Mouse (Mus musculus) myocyte (in vitro differentiated cells): ENCODE data around the gene Ppox.

Experiments used
- E2F4 ChIP-seq: IDR thresholded peaks from one replicate; pipeline ENCODE4 v1.6.1; 2011; ENCODE audit warnings: mild to moderate bottlenecking, control low read depth, moderate library complexity; ENCODE audit not compliant: insufficient read depth
- MAX ChIP-seq: IDR thresholded peaks from one replicate; pipeline ENCODE4 v1.6.1; 2011; ENCODE audit warnings: low read depth, mild to moderate bottlenecking, control low read depth
- MYOG ChIP-seq, 3 experiments: IDR thresholded peaks; one replicate each; pipeline ENCODE4 v1.6.1; 2011; ENCODE audit warnings: control low read depth in 2 of 3, low read depth in 2 of 3, mild to moderate bottlenecking in 2 of 3; ENCODE audit not compliant: insufficient read length in 2 of 3, control insufficient read depth in 1 of 3, insufficient read depth in 1 of 3
- POLR2A ChIP-seq: IDR thresholded peaks from one replicate; pipeline ENCODE4 v1.6.1; 2011; ENCODE audit warnings: low read depth, mild to moderate bottlenecking, control low read depth, moderate library complexity; ENCODE audit not compliant: insufficient read length
- POLR2AphosphoS2 ChIP-seq: IDR thresholded peaks from one replicate; pipeline ENCODE4 v1.6.1; 2011; ENCODE audit warnings: low read depth, control low read depth; ENCODE audit not compliant: insufficient read length
- SRF ChIP-seq: IDR thresholded peaks from one replicate; pipeline ENCODE4 v1.6.1; 2011; ENCODE audit warnings: low read depth; ENCODE audit not compliant: control insufficient read depth, insufficient read length
- TCF12 ChIP-seq: IDR thresholded peaks from one replicate; pipeline ENCODE4 v1.6.1; 2011; ENCODE audit warnings: mild to moderate bottlenecking, control low read depth; ENCODE audit not compliant: poor library complexity, insufficient read depth, severe bottlenecking
- TCF3 ChIP-seq: IDR thresholded peaks from one replicate; pipeline ENCODE4 v1.6.1; 2011; ENCODE audit warnings: low read depth, control low read depth; ENCODE audit not compliant: insufficient read length
- USF1 ChIP-seq: IDR thresholded peaks from one replicate; pipeline ENCODE4 v1.6.1; 2011; ENCODE audit warnings: low read depth, mild to moderate bottlenecking, control low read depth, moderate library complexity

GRCm38 (mm10) chr1:171262594-171263130 is 18.3 kb downstream of the Ppox start:
- TF ChIP-seq POLR2A (no peak), SRF (no peak), MAX (no peak), POLR2AphosphoS2 (no peak), TCF12 (no peak), USF1 (no peak), TCF3 (no peak), E2F4 (no peak), MYOG (IDR thresholded peaks at IDR 0.05; ENCODE audit: control insufficient read depth in 1 of 3, insufficient read depth in 1 of 3, insufficient read length in 2 of 3, low read depth in 2 of 3) (no peak)
